8 mouse cellular contexts compared by ENCODE assay signal in the genomic region with DNA sequence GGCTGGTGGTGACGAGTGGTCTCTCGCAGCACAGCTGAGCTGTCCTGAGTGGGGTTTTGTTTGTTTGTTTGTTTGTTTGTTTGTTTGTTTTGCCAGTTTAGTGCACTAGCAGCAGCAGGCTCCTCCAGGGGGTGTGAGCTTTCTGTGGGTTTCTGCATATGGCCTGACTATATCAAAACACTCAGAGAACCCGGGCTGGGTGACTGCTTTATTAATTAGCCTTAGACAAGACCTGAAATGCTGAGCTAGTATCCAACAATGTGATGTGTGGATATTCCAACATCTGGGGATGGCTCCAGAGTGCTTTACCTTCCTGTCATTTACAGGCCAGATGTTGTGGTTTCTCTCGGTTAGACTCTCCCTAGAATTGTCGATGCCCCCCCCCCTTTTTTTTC. TPM values are rescaled to one million over a fixed set of nuclear protein-coding genes. Genes with fewer than 3 reads are reported as not detected.
DNase-seq lines count a peak whose midpoint lies in the region; ATAC-seq and TF ChIP-seq lines count a peak whose summit lies in the region.

No protein-coding gene starts in this region.

- H3K4me1 ChIP-seq in lung, embryonic 14.5 days (ENCODE audit: insufficient read depth) = no peaks in the 10 kb centered on the region
- peaks cover 9% of the 10 kb centered on the region for H3K4me1 ChIP-seq in forebrain, embryonic 10.5 days
- peaks cover 11% of the 10 kb centered on the region; the same call in 1 of the 2 replicates for H3K4me1 ChIP-seq in limb, embryonic 12.5 days (replicated peaks)
- H3K4me1 ChIP-seq in neural tube, embryonic 15.5 days = peaks cover 9% of the 10 kb centered on the region

- WGBS in lung, embryonic 14.5 days = 19% methylated on average over 5 of the region's 5 CpGs
- 25% methylated on average over 5 of the region's 5 CpGs for WGBS in forebrain, embryonic 10.5 days
- WGBS in limb, embryonic 12.5 days = 19% methylated on average over 5 of the region's 5 CpGs
- 20% methylated on average over 5 of the region's 5 CpGs for WGBS in neural tube, embryonic 15.5 days

- H3K9me3 ChIP-seq in lung, embryonic 14.5 days (ENCODE audit: low read depth, low read length) = no peaks in the 10 kb centered on the region
- peaks cover 4% of the 10 kb centered on the region; the same call in 1 of the 2 replicates for H3K9me3 ChIP-seq in forebrain, embryonic 10.5 days
- H3K9me3 ChIP-seq in limb, embryonic 12.5 days = 0 out of 2 replicates have a peak, but pooled peaks cover under 1% of the 10 kb centered on the region
- no peaks in the 10 kb centered on the region for H3K9me3 ChIP-seq in neural tube, embryonic 15.5 days (replicated peaks)

- H3K4me3 ChIP-seq in lung, embryonic 14.5 days (ENCODE audit: low read depth, low read length) = peak overlapping the region; percentile 69
- H3K4me3 ChIP-seq in forebrain, embryonic 10.5 days = peak overlapping the region; percentile 78
- H3K4me3 ChIP-seq in limb, embryonic 12.5 days (replicated peaks) = peak overlapping the region; percentile 74
- peak overlapping the region; percentile 65 for H3K4me3 ChIP-seq in neural tube, embryonic 15.5 days (replicated peaks)

- no peak overlapping the region for H3K9ac ChIP-seq in lung, embryonic 14.5 days
- no peak overlapping the region for H3K9ac ChIP-seq in limb, embryonic 12.5 days (replicated peaks)
- H3K9ac ChIP-seq in neural tube, embryonic 15.5 days (replicated peaks) = peak overlapping the region; percentile 73

- H3K4me2 ChIP-seq in lung, embryonic 14.5 days = peak overlapping the region; percentile 100
- peak overlapping the region; percentile 97 for H3K4me2 ChIP-seq in limb, embryonic 12.5 days
- H3K4me2 ChIP-seq in neural tube, embryonic 15.5 days = peak overlapping the region; percentile 88

- no peak overlapping the region for H3K27ac ChIP-seq in lung, embryonic 14.5 days (ENCODE audit: low read depth)
- no peak overlapping the region for H3K27ac ChIP-seq in forebrain, embryonic 10.5 days
- H3K27ac ChIP-seq in limb, embryonic 12.5 days = no peak overlapping the region
- H3K27ac ChIP-seq in neural tube, embryonic 15.5 days (replicated peaks) = peak overlapping the region; percentile 82; the same call in 1 of the 2 replicates

- no peaks in the 10 kb centered on the region for H3K36me3 ChIP-seq in lung, embryonic 14.5 days (ENCODE audit: insufficient read depth)
- H3K36me3 ChIP-seq in forebrain, embryonic 10.5 days (replicated peaks) = no peaks in the 10 kb centered on the region
- no peaks in the 10 kb centered on the region for H3K36me3 ChIP-seq in limb, embryonic 12.5 days
- H3K36me3 ChIP-seq in neural tube, embryonic 15.5 days = no peaks in the 10 kb centered on the region

- no peak for TF ChIP-seq CTCF in lung, embryonic 14.5 days (IDR thresholded peaks at IDR 0.05; ENCODE audit: low read depth)

- ATAC-seq in lung, embryonic 14.5 days (ENCODE audit: insufficient read depth) = no peak
- 0 out of 2 replicates have a peak, but pooled peaks have one; percentile 13 for ATAC-seq in limb, embryonic 12.5 days (ENCODE audit: insufficient number of reproducible peaks, insufficient read depth, low FRiP score, low TSS enrichment, low read depth)
- peak; percentile 45; the same call in 1 of the 2 replicates for ATAC-seq in neural tube, embryonic 15.5 days (ENCODE audit: low FRiP score)

- H3K27me3 ChIP-seq in lung, embryonic 14.5 days (ENCODE audit: insufficient read depth, low read length) = no peaks in the 10 kb centered on the region
- peaks cover 32% of the 10 kb centered on the region for H3K27me3 ChIP-seq in forebrain, embryonic 10.5 days (ENCODE audit: poor library complexity, severe bottlenecking)
- peaks cover 7% of the 10 kb centered on the region for H3K27me3 ChIP-seq in limb, embryonic 12.5 days
- no peaks in the 10 kb centered on the region for H3K27me3 ChIP-seq in neural tube, embryonic 15.5 days (replicated peaks)

- DNase-seq in lung, embryonic 14.5 days = no peak
- DNase-seq in lung, postnatal 25 days (ENCODE audit: low spot score) = no peak
- no peak for DNase-seq in forebrain, embryonic 10.5 days (ENCODE audit: extremely low spot score, low spot score)
- DNase-seq in T-cell, adult 2 months (ENCODE audit: low spot score) = no peak
- no peak for DNase-seq in left cerebral cortex, adult 9 months (ENCODE audit: low spot score in 2 of 2)
- DNase-seq in urinary bladder, postnatal 25 days (ENCODE audit: low spot score) = no peak

RNA-seq across cellular contexts. Expression of a gene that starts 0.3 kb away (rescaled TPM):
- 1.9 TPM in 2 replicates for polyA plus RNA-seq in lung, embryonic 14.5 days (2014; fragmentation: Nextera tagmentation; extraction: Ambion mirVana)
- polyA plus RNA-seq in forebrain, embryonic 10.5 days (2016; fragmentation: Nextera tagmentation; extraction: Ambion mirVana) = 1.3 and 1.6 TPM in 2 replicates
- polyA plus RNA-seq in limb, embryonic 12.5 days (2016; fragmentation: Nextera tagmentation; extraction: Ambion mirVana) = 2.0 and 2.4 TPM in 2 replicates
- polyA plus RNA-seq in neural tube, embryonic 15.5 days (2015; fragmentation: Nextera tagmentation; extraction: Ambion mirVana) = 8.2 and 8.5 TPM in 2 replicates

RNA-seq across cellular contexts. Expression of a gene that starts 31.4 kb away (rescaled TPM):
- polyA plus RNA-seq in lung, embryonic 14.5 days (2014; fragmentation: Nextera tagmentation; extraction: Ambion mirVana) = 113 and 115 TPM in 2 replicates
- polyA plus RNA-seq in forebrain, embryonic 10.5 days (2016; fragmentation: Nextera tagmentation; extraction: Ambion mirVana) = 87.0 and 92.8 TPM in 2 replicates
- polyA plus RNA-seq in limb, embryonic 12.5 days (2016; fragmentation: Nextera tagmentation; extraction: Ambion mirVana) = 98.2 and 102 TPM in 2 replicates
- polyA plus RNA-seq in neural tube, embryonic 15.5 days (2015; fragmentation: Nextera tagmentation; extraction: Ambion mirVana) = 22.5 and 44.9 TPM in 2 replicates
